Mouse (Mus musculus): ENCODE data around the gene Phf11d. TPM values are rescaled to one million over a fixed set of nuclear protein-coding genes. Genes with fewer than 3 reads are reported as not detected.
"Not testable (repeated sequence)": the region's sequence is repeated elsewhere in the genome, so short reads cannot be mapped to it uniquely, and the experiment has no call there.

The Phf11d gene
- polyA plus RNA-seq (2012; rRNA removed) = 6.3 and 8.0 TPM in 2 replicates

DNA sequence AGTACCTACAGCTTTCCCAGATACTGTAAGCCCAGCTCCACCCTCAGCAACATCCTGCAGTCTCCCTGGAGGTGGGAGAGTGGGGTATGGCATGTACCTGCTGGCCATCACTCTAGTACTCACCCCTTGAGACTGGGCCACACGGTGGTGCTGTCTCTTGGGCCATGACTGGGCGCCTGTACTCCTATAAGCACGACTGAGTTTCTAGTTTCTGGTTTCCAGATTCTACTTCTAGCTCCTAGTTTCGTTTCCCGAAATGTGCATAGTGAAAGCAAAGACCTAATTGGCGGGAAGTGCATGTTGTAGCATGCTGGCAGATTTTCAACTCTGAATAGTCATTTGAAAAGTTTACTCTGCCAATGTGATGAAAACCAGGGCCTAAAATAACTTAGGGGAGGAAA, at the start of gene Phf11d:
Gene Phf11d (minus strand): TSS at position 227 of the 401 bp plus-strand sequence.
- TF ChIP-seq CTCF (conservative IDR thresholded peaks at IDR 0.05; ENCODE audit: insufficient read depth, insufficient read length, low read depth, low read length) = 0 out of 2 replicates have a peak, but pooled peaks have one; percentile 25
- no peak for TF ChIP-seq POLR2A (IDR thresholded peaks at IDR 0.05; ENCODE audit: low read depth, low read length)
- H3K4me1 ChIP-seq (ENCODE audit: control insufficient read depth, insufficient read depth, low read length) = no peaks in the 10 kb centered on the region
- WGBS = 56% methylated on average over 6 of the region's 6 CpGs
- H3K36me3 ChIP-seq (ENCODE audit: control insufficient read depth, insufficient read depth, low read length) = no peaks in the 10 kb centered on the region
- no peaks in the 10 kb centered on the region for H3K27me3 ChIP-seq (replicated peaks; ENCODE audit: control insufficient read depth, insufficient read depth, low read length)
- peak within 1 kb of the TSS; percentile 63 for H3K27ac ChIP-seq (ENCODE audit: insufficient read depth, low read depth, low read length)
- H3K4me3 ChIP-seq (ENCODE audit: insufficient read depth, low read depth, low read length) = peak within 1 kb of the TSS; percentile 50
- DNase-seq = peak; percentile 85

DNA sequence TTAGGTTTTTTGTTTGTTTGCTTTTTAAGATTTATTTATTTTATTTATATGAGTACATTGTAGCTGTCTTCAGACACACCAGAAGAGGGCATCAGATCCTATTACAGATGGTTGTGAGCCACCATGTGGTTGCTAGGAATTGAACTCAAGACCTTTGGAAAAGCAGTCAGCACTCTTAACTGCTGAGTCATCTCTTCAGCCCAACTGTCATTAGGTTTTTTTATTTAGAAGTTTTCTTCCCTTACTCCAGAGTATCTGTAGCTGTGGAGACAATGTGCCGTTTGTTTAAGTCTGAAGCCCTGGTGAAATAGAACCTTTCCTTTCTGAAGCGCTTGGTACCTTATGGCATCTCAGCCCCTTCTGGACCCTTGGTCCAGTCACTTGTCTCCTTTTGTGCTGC, 49.7 kb upstream of the Phf11d start:
- 99% methylated on average over 2 of the region's 2 CpGs for WGBS
- not testable (repeated sequence) for H3K27ac ChIP-seq (ENCODE audit: insufficient read depth, low read depth, low read length); DNase-seq; H3K4me3 ChIP-seq (ENCODE audit: insufficient read depth, low read depth, low read length); H3K36me3 ChIP-seq (ENCODE audit: control insufficient read depth, insufficient read depth, low read length); H3K4me1 ChIP-seq (ENCODE audit: control insufficient read depth, insufficient read depth, low read length); H3K27me3 ChIP-seq (replicated peaks; ENCODE audit: control insufficient read depth, insufficient read depth, low read length)

- no peaks in the 10 kb centered on the region for H3K36me3 ChIP-seq (ENCODE audit: control insufficient read depth, insufficient read depth, low read length)
- H3K4me3 ChIP-seq (ENCODE audit: insufficient read depth, low read depth, low read length) = no peak overlapping the region
- TF ChIP-seq CTCF (conservative IDR thresholded peaks at IDR 0.05; ENCODE audit: insufficient read depth, insufficient read length, low read depth, low read length) (no peak), POLR2A (IDR thresholded peaks at IDR 0.05; ENCODE audit: low read depth, low read length) (no peak)
- no peak overlapping the region for H3K27ac ChIP-seq (ENCODE audit: insufficient read depth, low read depth, low read length)
- WGBS = 68% methylated on average over 2 of the region's 2 CpGs
- H3K4me1 ChIP-seq (ENCODE audit: control insufficient read depth, insufficient read depth, low read length) = no peaks in the 10 kb centered on the region
- peak; percentile 3 for DNase-seq
- no peaks in the 10 kb centered on the region for H3K27me3 ChIP-seq (replicated peaks; ENCODE audit: control insufficient read depth, insufficient read depth, low read length)
Observed at GRCm38 (mm10) chr14:59396999-59397398, 31.7 kb upstream of the Phf11d start.

DNA sequence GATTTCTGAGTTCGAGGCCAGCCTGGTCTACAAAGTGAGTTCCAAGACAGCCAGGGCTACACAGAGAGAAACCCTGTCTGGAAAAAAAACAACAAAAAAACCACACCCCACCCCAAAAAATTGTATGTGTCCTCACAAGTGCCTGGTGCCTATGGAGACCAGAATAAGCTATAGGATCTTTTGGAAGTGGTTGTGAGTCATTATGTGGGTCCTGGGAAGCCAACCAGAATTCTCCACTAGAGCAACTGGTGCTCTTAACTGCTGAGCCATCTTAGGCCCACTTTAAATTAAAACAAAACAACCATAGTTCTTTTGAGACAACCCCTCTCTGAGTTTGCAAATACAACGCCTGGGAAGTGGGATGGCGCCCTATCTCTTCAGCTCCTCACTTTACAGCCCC, 30.0 kb upstream of the Phf11d start, which contains the start of gene Phf11c:
Gene Phf11c (minus strand): TSS at position 101 of the 400 bp plus-strand sequence.
- H3K27me3 ChIP-seq (replicated peaks; ENCODE audit: control insufficient read depth, insufficient read depth, low read length) = no peaks in the 10 kb centered on the region
- H3K36me3 ChIP-seq (ENCODE audit: control insufficient read depth, insufficient read depth, low read length) = no peaks in the 10 kb centered on the region
- no peak within 1 kb of the TSS for H3K27ac ChIP-seq (ENCODE audit: insufficient read depth, low read depth, low read length)
- TF ChIP-seq POLR2A (IDR thresholded peaks at IDR 0.05; ENCODE audit: low read depth, low read length) (no peak), CTCF (conservative IDR thresholded peaks at IDR 0.05; ENCODE audit: insufficient read depth, insufficient read length, low read depth, low read length) (no peak)
- no peak for DNase-seq
- 92% methylated on average over 3 of the region's 3 CpGs for WGBS
- H3K4me3 ChIP-seq (ENCODE audit: insufficient read depth, low read depth, low read length) = no peak within 1 kb of the TSS
- no peaks in the 10 kb centered on the region for H3K4me1 ChIP-seq (ENCODE audit: control insufficient read depth, insufficient read depth, low read length)

- TF ChIP-seq CTCF (conservative IDR thresholded peaks at IDR 0.05; ENCODE audit: insufficient read depth, insufficient read length, low read depth, low read length) = 0 out of 2 replicates have a peak, but pooled peaks have one; percentile 24
- peak; percentile 43 for DNase-seq
- H3K27me3 ChIP-seq (replicated peaks; ENCODE audit: control insufficient read depth, insufficient read depth, low read length); H3K27ac ChIP-seq (ENCODE audit: insufficient read depth, low read depth, low read length); H3K36me3 ChIP-seq (ENCODE audit: control insufficient read depth, insufficient read depth, low read length); H3K4me1 ChIP-seq (ENCODE audit: control insufficient read depth, insufficient read depth, low read length); H3K4me3 ChIP-seq (ENCODE audit: insufficient read depth, low read depth, low read length): not testable (repeated sequence)
- 58% methylated on average over 4 of the region's 4 CpGs for WGBS
Observed at GRCm38 (mm10) chr14:59390181-59390580, 24.9 kb upstream of the Phf11d start.

- TF ChIP-seq CTCF (conservative IDR thresholded peaks at IDR 0.05; ENCODE audit: insufficient read depth, insufficient read length, low read depth, low read length) (no peak), POLR2A (IDR thresholded peaks at IDR 0.05; ENCODE audit: low read depth, low read length) (no peak)
- Histone ChIP-seq H3K27me3 (replicated peaks; ENCODE audit: control insufficient read depth, insufficient read depth, low read length) (no peaks in the 10 kb centered on the region), H3K4me1 (ENCODE audit: control insufficient read depth, insufficient read depth, low read length) (no peaks in the 10 kb centered on the region), H3K4me3 (ENCODE audit: insufficient read depth, low read depth, low read length) (no peak overlapping the region), H3K27ac (ENCODE audit: insufficient read depth, low read depth, low read length) (no peak overlapping the region), H3K36me3 (ENCODE audit: control insufficient read depth, insufficient read depth, low read length) (no peaks in the 10 kb centered on the region; the same call in 1 of the 2 replicates)
- no peak for DNase-seq
- 65% methylated on average over 1 of the region's 1 CpGs for WGBS
Observed at GRCm38 (mm10) chr14:59389532-59389931, 24.3 kb upstream of the Phf11d start.

DNA sequence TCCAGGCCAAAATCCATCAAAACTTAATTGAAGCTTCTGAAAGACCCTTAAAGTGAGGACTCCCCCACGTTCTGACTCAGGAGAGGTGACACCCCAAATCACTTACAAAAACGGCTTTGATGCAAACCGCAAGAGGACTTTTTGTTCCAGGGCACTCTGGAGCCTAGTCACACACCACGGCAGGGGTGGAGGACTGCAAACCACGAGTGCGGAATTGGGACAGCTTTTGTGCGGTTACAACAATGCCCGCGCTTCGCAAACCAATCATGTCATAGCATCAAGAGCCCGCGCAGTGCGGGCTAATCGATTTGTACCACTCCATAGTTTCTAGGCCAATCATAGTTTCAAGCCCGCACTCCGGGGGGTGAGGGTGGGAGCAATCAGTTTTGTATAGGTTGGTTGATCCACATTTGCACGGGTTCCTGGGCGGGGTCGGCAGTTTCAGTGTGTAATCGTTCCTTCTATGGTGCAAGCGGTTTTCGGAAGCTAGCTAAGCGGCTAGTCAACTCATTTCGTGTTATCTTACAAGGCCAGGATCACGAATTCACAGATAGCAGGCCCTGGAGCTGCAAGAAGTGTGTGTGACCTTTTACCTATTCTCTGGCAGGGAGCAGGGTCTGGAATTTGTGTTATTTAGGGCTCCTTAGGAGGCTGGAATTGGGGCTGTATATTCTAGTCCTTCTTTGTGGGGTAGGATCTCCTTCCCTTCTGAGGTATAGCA, 5.2 kb upstream of the Phf11d start:
- no peak for DNase-seq
- WGBS = 93% methylated on average over 25 of the region's 25 CpGs
- no peaks in the 10 kb centered on the region for H3K36me3 ChIP-seq (ENCODE audit: control insufficient read depth, insufficient read depth, low read length)
- no peaks in the 10 kb centered on the region for H3K27me3 ChIP-seq (replicated peaks; ENCODE audit: control insufficient read depth, insufficient read depth, low read length)
- no peak overlapping the region for H3K27ac ChIP-seq (ENCODE audit: insufficient read depth, low read depth, low read length)
- TF ChIP-seq CTCF (conservative IDR thresholded peaks at IDR 0.05; ENCODE audit: insufficient read depth, insufficient read length, low read depth, low read length) (no peak), POLR2A (IDR thresholded peaks at IDR 0.05; ENCODE audit: low read depth, low read length) (no peak)
- H3K4me3 ChIP-seq (ENCODE audit: insufficient read depth, low read depth, low read length) = no peak overlapping the region
- no peaks in the 10 kb centered on the region for H3K4me1 ChIP-seq (ENCODE audit: control insufficient read depth, insufficient read depth, low read length)

All from kidney, adult 2 months (tissue).